Mouse (Mus musculus): ENCODE measurements around the gene Cyp2d40. TPM values are rescaled to one million over a fixed set of nuclear protein-coding genes. Genes with fewer than 3 reads are reported as not detected.
"Not testable (repeated sequence)": the region's sequence is repeated elsewhere in the genome, so short reads cannot be mapped to it uniquely, and the experiment has no call there.

Cyp2d40 gene
- total and polyA plus RNA-seq, 3 experiments = not detected

- H3K27me3 ChIP-seq (ENCODE audit: control insufficient read depth in 1 of 2, insufficient read depth in 2 of 2, low read length in 2 of 2) = no peaks in the 10 kb centered on the region
- H3K79me2 ChIP-seq (ENCODE audit: control insufficient read depth, insufficient read depth, low read length, poor library complexity) = no peaks in the 10 kb centered on the region
- H3K4me1 ChIP-seq (ENCODE audit: control insufficient read depth in 1 of 2, insufficient read depth in 2 of 2, low read length in 2 of 2) = no peaks in the 10 kb centered on the region
- H3K27ac ChIP-seq (ENCODE audit: control insufficient read depth, low read depth, low read length) = no peak overlapping the region
- TF ChIP-seq UBTF (IDR thresholded peaks at IDR 0.05; ENCODE audit: borderline replicate concordance, insufficient read depth, low read depth, low read length) = no peak
- no peak for TF ChIP-seq CHD1 (IDR thresholded peaks at IDR 0.05; ENCODE audit: low read depth, low read length)
- no peak for TF ChIP-seq RCOR1 (IDR thresholded peaks at IDR 0.05; ENCODE audit: low read depth, low read length)
- TF ChIP-seq ZC3H11A (IDR thresholded peaks at IDR 0.05; ENCODE audit: low read depth, low read length) = no peak
- no peak for TF ChIP-seq JUND (IDR thresholded peaks at IDR 0.05; ENCODE audit: low read depth, low read length)
- TF ChIP-seq POLR2AphosphoS2 (IDR thresholded peaks at IDR 0.05; ENCODE audit: low read length) = no peak
- no peak for TF ChIP-seq BHLHE40 (IDR thresholded peaks at IDR 0.05; ENCODE audit: borderline replicate concordance, low read depth, low read length)
- no peak for TF ChIP-seq ELF1 (IDR thresholded peaks at IDR 0.05; ENCODE audit: low read depth, low read length)
- TF ChIP-seq MAFK (IDR thresholded peaks at IDR 0.05; ENCODE audit: borderline replicate concordance, low read depth, low read length) = no peak
- no peak for TF ChIP-seq E2F4 (IDR thresholded peaks at IDR 0.05; ENCODE audit: borderline replicate concordance, low read depth, low read length)
- no peak for TF ChIP-seq MAZ (IDR thresholded peaks at IDR 0.05; ENCODE audit: low read depth, low read length)
- TF ChIP-seq ZMIZ1 (IDR thresholded peaks at IDR 0.05; ENCODE audit: low read depth, low read length) = no peak
- TF ChIP-seq CTCF (IDR thresholded peaks at IDR 0.05 in 2 of 3, conservative IDR thresholded peaks at IDR 0.05 in 1 of 3; ENCODE audit: control insufficient read depth in 1 of 3, insufficient read depth in 1 of 3, low read depth in 2 of 3, low read length in 3 of 3, poor library complexity in 1 of 3, severe bottlenecking in 1 of 3) = no peak
- DNase-seq (ENCODE audit: low read depth, low spot score) = no peak
- no peak overlapping the region for H3K4me3 ChIP-seq (ENCODE audit: control insufficient read depth in 1 of 2, insufficient read depth in 1 of 2, low read depth in 2 of 2, low read length in 2 of 2)
- no peaks in the 10 kb centered on the region for H3K36me3 ChIP-seq (ENCODE audit: control insufficient read depth in 1 of 2, insufficient read depth in 2 of 2, low read length in 2 of 2)
- H3K9ac ChIP-seq (ENCODE audit: control insufficient read depth, low read depth, low read length, poor library complexity, severe bottlenecking) = no peak overlapping the region
- H3K9me3 ChIP-seq (replicated peaks; ENCODE audit: insufficient read depth, low read length) = no peaks in the 10 kb centered on the region
Observed at GRCm38 (mm10) chr15:82784581-82784980, 20.6 kb upstream of the Cyp2d40 start.

DNA sequence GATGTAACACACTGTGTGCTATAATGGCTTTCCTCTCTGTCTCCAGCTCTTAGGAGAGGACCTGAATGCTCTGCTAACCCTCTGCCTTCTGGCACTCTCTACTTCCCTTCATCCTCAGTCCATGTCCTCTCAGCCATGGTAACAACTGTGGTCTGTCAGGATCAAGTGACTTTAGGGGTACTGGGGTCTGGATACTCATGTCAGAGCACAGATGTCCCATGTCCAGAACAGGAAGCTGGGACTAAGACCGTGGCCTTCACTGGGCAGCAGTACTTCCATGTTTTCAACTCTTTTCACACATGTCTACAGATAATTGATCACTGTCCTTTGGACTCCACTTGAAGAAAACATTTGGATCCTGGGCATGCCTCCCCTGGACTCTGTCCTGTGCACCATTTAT lies 19.8 kb upstream of the Cyp2d40 start:
- no peaks in the 10 kb centered on the region for H3K9me3 ChIP-seq (replicated peaks; ENCODE audit: insufficient read depth, low read length)
- H3K27me3 ChIP-seq (ENCODE audit: control insufficient read depth in 1 of 2, insufficient read depth in 2 of 2, low read length in 2 of 2) = no peaks in the 10 kb centered on the region
- no peaks in the 10 kb centered on the region for H3K36me3 ChIP-seq (ENCODE audit: control insufficient read depth in 1 of 2, insufficient read depth in 2 of 2, low read length in 2 of 2)
- no peak overlapping the region for H3K27ac ChIP-seq (ENCODE audit: control insufficient read depth, low read depth, low read length)
- TF ChIP-seq UBTF (IDR thresholded peaks at IDR 0.05; ENCODE audit: borderline replicate concordance, insufficient read depth, low read depth, low read length) (no peak), NRF1 (IDR thresholded peaks at IDR 0.05; ENCODE audit: insufficient read depth, low read depth, low read length, poor library complexity, severe bottlenecking) (no peak), MYB (IDR thresholded peaks at IDR 0.05; ENCODE audit: low read depth, low read length) (no peak), CTCF (IDR thresholded peaks at IDR 0.05 in 2 of 3, conservative IDR thresholded peaks at IDR 0.05 in 1 of 3; ENCODE audit: control insufficient read depth in 1 of 3, insufficient read depth in 1 of 3, low read depth in 2 of 3, low read length in 3 of 3, poor library complexity in 1 of 3, severe bottlenecking in 1 of 3) (no peak), ELF1 (IDR thresholded peaks at IDR 0.05; ENCODE audit: low read depth, low read length) (no peak), SIN3A (IDR thresholded peaks at IDR 0.05; ENCODE audit: low read length) (no peak), RCOR1 (IDR thresholded peaks at IDR 0.05; ENCODE audit: low read depth, low read length) (no peak), POLR2A (IDR thresholded peaks at IDR 0.05; ENCODE audit: control insufficient read depth in 1 of 2, insufficient read depth in 1 of 2, low read depth in 1 of 2, low read length in 2 of 2, poor library complexity in 1 of 2) (no peak), E2F4 (IDR thresholded peaks at IDR 0.05; ENCODE audit: borderline replicate concordance, low read depth, low read length) (no peak), ZC3H11A (IDR thresholded peaks at IDR 0.05; ENCODE audit: low read depth, low read length) (no peak), GATA1 (IDR thresholded peaks at IDR 0.05; ENCODE audit: low read depth, low read length) (no peak), POLR2AphosphoS5 (IDR thresholded peaks at IDR 0.05; ENCODE audit: borderline replicate concordance, low read depth, low read length) (no peak), TCF12 (IDR thresholded peaks at IDR 0.05; ENCODE audit: low read depth, low read length) (no peak), CHD2 (IDR thresholded peaks at IDR 0.05; ENCODE audit: low read length) (no peak)
- no peak overlapping the region for H3K9ac ChIP-seq (ENCODE audit: control insufficient read depth, low read depth, low read length, poor library complexity, severe bottlenecking)
- DNase-seq (ENCODE audit: low read depth, low spot score) = no peak
- no peak overlapping the region for H3K4me3 ChIP-seq (ENCODE audit: control insufficient read depth in 1 of 2, insufficient read depth in 1 of 2, low read depth in 2 of 2, low read length in 2 of 2)
- no peaks in the 10 kb centered on the region for H3K79me2 ChIP-seq (ENCODE audit: control insufficient read depth, insufficient read depth, low read length, poor library complexity)
- no peaks in the 10 kb centered on the region for H3K4me1 ChIP-seq (ENCODE audit: control insufficient read depth in 1 of 2, insufficient read depth in 2 of 2, low read length in 2 of 2)

GRCm38 (mm10) chr15:82777856-82778255 lies 13.9 kb upstream of the Cyp2d40 start:
- H3K27me3 ChIP-seq (ENCODE audit: control insufficient read depth in 1 of 2, insufficient read depth in 2 of 2, low read length in 2 of 2); H3K4me1 ChIP-seq (ENCODE audit: control insufficient read depth in 1 of 2, insufficient read depth in 2 of 2, low read length in 2 of 2): not testable (repeated sequence)

More at GRCm38 (mm10) chr15:82777856-82778255, 13.9 kb upstream of the Cyp2d40 start:
- H3K79me2 ChIP-seq (ENCODE audit: control insufficient read depth, insufficient read depth, low read length, poor library complexity); H3K36me3 ChIP-seq (ENCODE audit: control insufficient read depth in 1 of 2, insufficient read depth in 2 of 2, low read length in 2 of 2); DNase-seq (ENCODE audit: low read depth, low spot score); H3K9ac ChIP-seq (ENCODE audit: control insufficient read depth, low read depth, low read length, poor library complexity, severe bottlenecking); H3K9me3 ChIP-seq (replicated peaks; ENCODE audit: insufficient read depth, low read length); H3K27ac ChIP-seq (ENCODE audit: control insufficient read depth, low read depth, low read length); H3K4me3 ChIP-seq (ENCODE audit: control insufficient read depth in 1 of 2, insufficient read depth in 1 of 2, low read depth in 2 of 2, low read length in 2 of 2): not testable (repeated sequence)
